Mouse (Mus musculus): ENCODE results near the gene Faap20. TPM values are rescaled to one million over a fixed set of nuclear protein-coding genes. Genes with fewer than 3 reads are reported as not detected.

Faap20 gene
- polyA plus RNA-seq, 1 experiment: 40.4 TPM

GRCm38 (mm10) chr4:155274851-155275250 lies 25.2 kb downstream of the Faap20 start:
- Histone ChIP-seq H3ac (ENCODE audit: control insufficient read depth, insufficient read length) (no peak overlapping the region), H3K4me3 (no peak overlapping the region), H3K79me2 (ENCODE audit: control insufficient read depth, insufficient read depth) (no peaks in the 10 kb centered on the region), H3K4me2 (ENCODE audit: low read depth) (no peak overlapping the region), H3K36me3 (ENCODE audit: control insufficient read depth, insufficient read depth) (no peaks in the 10 kb centered on the region), H3K27me3 (ENCODE audit: control insufficient read depth, insufficient read depth, insufficient read length) (no peaks in the 10 kb centered on the region)
- TF ChIP-seq SRF (IDR thresholded peaks at IDR 0.05; ENCODE audit: control insufficient read depth, insufficient read length, low read depth): no peak
- no peak for TF ChIP-seq TCF12 (IDR thresholded peaks at IDR 0.05; ENCODE audit: insufficient read depth, poor library complexity, severe bottlenecking)
- no peak for TF ChIP-seq MYOD1 (IDR thresholded peaks at IDR 0.05; ENCODE audit: control insufficient read depth in 1 of 3, insufficient read length in 2 of 3, low read depth in 2 of 3)
- no peak for TF ChIP-seq TCF3 (IDR thresholded peaks at IDR 0.05; ENCODE audit: insufficient read length, low read depth)
- TF ChIP-seq REST (IDR thresholded peaks at IDR 0.05; ENCODE audit: insufficient read depth, insufficient read length): no peak
- TF ChIP-seq POLR2AphosphoS2 (IDR thresholded peaks at IDR 0.05; ENCODE audit: insufficient read length, low read depth): no peak
- no peak for TF ChIP-seq CEBPB (IDR thresholded peaks at IDR 0.05; ENCODE audit: insufficient read depth, poor library complexity, severe bottlenecking)
- TF ChIP-seq POLR2A (IDR thresholded peaks at IDR 0.05; ENCODE audit: insufficient read length, low read depth): no peak
- no peak for TF ChIP-seq MAX (IDR thresholded peaks at IDR 0.05; ENCODE audit: low read depth)
- TF ChIP-seq USF1 (IDR thresholded peaks at IDR 0.05; ENCODE audit: low read depth): no peak
- no peak for TF ChIP-seq E2F4 (IDR thresholded peaks at IDR 0.05; ENCODE audit: insufficient read depth)
- TF ChIP-seq MYOG (IDR thresholded peaks at IDR 0.05; ENCODE audit: control insufficient read depth in 1 of 3, insufficient read depth in 1 of 3, insufficient read length in 2 of 3, low read depth in 2 of 3): no peak

GRCm38 (mm10) chr4:155277963-155278362 lies 28.4 kb downstream of the Faap20 start:
- no peak for TF ChIP-seq MAX (IDR thresholded peaks at IDR 0.05; ENCODE audit: low read depth)
- no peak for TF ChIP-seq REST (IDR thresholded peaks at IDR 0.05; ENCODE audit: insufficient read depth, insufficient read length)
- no peak for TF ChIP-seq POLR2AphosphoS2 (IDR thresholded peaks at IDR 0.05; ENCODE audit: insufficient read length, low read depth)
- no peak for TF ChIP-seq MYOG (IDR thresholded peaks at IDR 0.05; ENCODE audit: control insufficient read depth in 1 of 3, insufficient read depth in 1 of 3, insufficient read length in 2 of 3, low read depth in 2 of 3)
- no peak for TF ChIP-seq MYOD1 (IDR thresholded peaks at IDR 0.05; ENCODE audit: control insufficient read depth in 1 of 3, insufficient read length in 2 of 3, low read depth in 2 of 3)
- no peak for TF ChIP-seq TCF12 (IDR thresholded peaks at IDR 0.05; ENCODE audit: insufficient read depth, poor library complexity, severe bottlenecking)
- no peak for TF ChIP-seq E2F4 (IDR thresholded peaks at IDR 0.05; ENCODE audit: insufficient read depth)
- H3ac ChIP-seq (ENCODE audit: control insufficient read depth, insufficient read length): no peak overlapping the region
- no peaks in the 10 kb centered on the region for H3K27me3 ChIP-seq (ENCODE audit: control insufficient read depth, insufficient read depth, insufficient read length)
- no peak overlapping the region for H3K4me2 ChIP-seq (ENCODE audit: low read depth)
- H3K79me2 ChIP-seq (ENCODE audit: control insufficient read depth, insufficient read depth): no peaks in the 10 kb centered on the region
- no peaks in the 10 kb centered on the region for H3K36me3 ChIP-seq (ENCODE audit: control insufficient read depth, insufficient read depth)
- no peak overlapping the region for H3K4me3 ChIP-seq

- no peak for TF ChIP-seq MYOD1 (IDR thresholded peaks at IDR 0.05; ENCODE audit: control insufficient read depth in 1 of 3, insufficient read length in 2 of 3, low read depth in 2 of 3)
- TF ChIP-seq TCF12 (IDR thresholded peaks at IDR 0.05; ENCODE audit: insufficient read depth, poor library complexity, severe bottlenecking): no peak
- no peak for TF ChIP-seq MYOG (IDR thresholded peaks at IDR 0.05; ENCODE audit: control insufficient read depth in 1 of 3, insufficient read depth in 1 of 3, insufficient read length in 2 of 3, low read depth in 2 of 3)
- no peak for TF ChIP-seq E2F4 (IDR thresholded peaks at IDR 0.05; ENCODE audit: insufficient read depth)
- TF ChIP-seq MAX (IDR thresholded peaks at IDR 0.05; ENCODE audit: low read depth): no peak
- TF ChIP-seq TCF3 (IDR thresholded peaks at IDR 0.05; ENCODE audit: insufficient read length, low read depth): no peak
- TF ChIP-seq POLR2AphosphoS2 (IDR thresholded peaks at IDR 0.05; ENCODE audit: insufficient read length, low read depth): no peak
- TF ChIP-seq CEBPB (IDR thresholded peaks at IDR 0.05; ENCODE audit: insufficient read depth, poor library complexity, severe bottlenecking): no peak
- no peak for TF ChIP-seq USF1 (IDR thresholded peaks at IDR 0.05; ENCODE audit: low read depth)
- TF ChIP-seq SRF (IDR thresholded peaks at IDR 0.05; ENCODE audit: control insufficient read depth, insufficient read length, low read depth): no peak
- no peak for TF ChIP-seq POLR2A (IDR thresholded peaks at IDR 0.05; ENCODE audit: insufficient read length, low read depth)
- no peak for TF ChIP-seq REST (IDR thresholded peaks at IDR 0.05; ENCODE audit: insufficient read depth, insufficient read length)
These were observed 29.5 kb downstream of the Faap20 start for GRCm38 (mm10) chr4:155279054-155279453.

GRCm38 (mm10) chr4:155279926-155280767 lies 30.5 kb downstream of the Faap20 start:
- Histone ChIP-seq H3ac (ENCODE audit: control insufficient read depth, insufficient read length) (no peak overlapping the region), H3K4me2 (ENCODE audit: low read depth) (peak overlapping the region; percentile 83), H3K79me2 (ENCODE audit: control insufficient read depth, insufficient read depth) (no peaks in the 10 kb centered on the region), H3K36me3 (ENCODE audit: control insufficient read depth, insufficient read depth) (no peaks in the 10 kb centered on the region), H3K4me3 (no peak overlapping the region), H3K27me3 (ENCODE audit: control insufficient read depth, insufficient read depth, insufficient read length) (no peaks in the 10 kb centered on the region)
- TF ChIP-seq USF1 (IDR thresholded peaks at IDR 0.05; ENCODE audit: low read depth) (peak; percentile 8), CEBPB (IDR thresholded peaks at IDR 0.05; ENCODE audit: insufficient read depth, poor library complexity, severe bottlenecking) (no peak), MYOD1 (IDR thresholded peaks at IDR 0.05; ENCODE audit: control insufficient read depth in 1 of 3, insufficient read length in 2 of 3, low read depth in 2 of 3) (no peak), POLR2A (IDR thresholded peaks at IDR 0.05; ENCODE audit: insufficient read length, low read depth) (no peak), POLR2AphosphoS2 (IDR thresholded peaks at IDR 0.05; ENCODE audit: insufficient read length, low read depth) (no peak)

More at GRCm38 (mm10) chr4:155279054-155279453, 29.5 kb downstream of the Faap20 start:
- Histone ChIP-seq H3K4me3 (no peak overlapping the region), H3K36me3 (ENCODE audit: control insufficient read depth, insufficient read depth) (no peaks in the 10 kb centered on the region), H3K4me2 (ENCODE audit: low read depth) (no peak overlapping the region), H3ac (ENCODE audit: control insufficient read depth, insufficient read length) (no peak overlapping the region), H3K79me2 (ENCODE audit: control insufficient read depth, insufficient read depth) (no peaks in the 10 kb centered on the region), H3K27me3 (ENCODE audit: control insufficient read depth, insufficient read depth, insufficient read length) (no peaks in the 10 kb centered on the region)

Data from myocyte (in vitro differentiated cells).